In the genomic region with DNA sequence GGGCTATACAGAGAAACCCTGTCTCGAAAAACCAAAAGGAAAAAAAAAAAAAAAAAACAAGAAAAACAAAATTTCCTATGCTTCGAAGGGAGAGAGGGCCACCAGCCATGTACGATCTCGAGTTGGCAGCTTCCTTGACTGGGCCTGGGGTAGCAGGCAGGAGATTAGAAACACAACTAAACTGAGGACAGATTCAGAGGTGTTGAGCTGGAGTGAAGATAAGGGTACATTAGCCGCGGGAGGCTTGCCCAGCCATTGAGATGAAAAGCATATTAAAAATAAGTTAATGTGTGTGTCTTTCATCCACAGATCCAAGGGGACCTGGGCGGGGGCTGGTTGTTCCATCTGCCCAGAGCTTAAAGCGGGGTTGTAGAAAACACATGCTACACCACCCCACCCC, we compare ENCODE assay signal across 22 mouse cellular contexts.
DNase-seq lines count a peak whose midpoint lies in the region; ATAC-seq and TF ChIP-seq lines count a peak whose summit lies in the region.
"Had no signal": no experiment of that assay in that cellular context is flagged by ENCODE, and none has a peak within 500 bp of the region (broad histone marks: within the 10 kb centered on the region; RNA-seq: fewer than 3 reads in every experiment).

No protein-coding gene starts in this region.

- no peak for TF ChIP-seq EP300 in heart, adult 2 months (IDR thresholded peaks at IDR 0.05; ENCODE audit: insufficient read depth, low read depth, low read length)

- ATAC-seq in heart, embryonic 14.5 days (ENCODE audit: insufficient number of reproducible peaks, insufficient read depth, low FRiP score, low read depth) = peak; percentile 50; the same call in 1 of the 2 replicates
- ATAC-seq in heart, embryonic 15.5 days (replicated peaks; ENCODE audit: insufficient number of reproducible peaks, insufficient read depth, low FRiP score, low read depth) = 0 out of 2 replicates have a peak, but pooled peaks have one; percentile 60
- ATAC-seq in heart, embryonic 16.5 days (replicated peaks; ENCODE audit: extremely low read depth, insufficient read depth, low FRiP score) = peak; percentile 81
- ATAC-seq: activated CD4-positive, CD25-positive, alpha-beta regulatory T cell, adult 4 months; CD4-positive, CD25-positive, alpha-beta regulatory T cell, adult 4 months; Patski had no signal

- H3K27ac ChIP-seq in heart, embryonic 14.5 days (replicated peaks in 1 of 2; ENCODE audit: control insufficient read depth in 1 of 2, insufficient read depth in 1 of 2, low read depth in 2 of 2, low read length in 2 of 2) = no peak overlapping the region
- H3K27ac ChIP-seq in heart, embryonic 15.5 days = peak overlapping the region; percentile 33; the same call in 1 of the 2 replicates
- H3K27ac ChIP-seq in heart, adult 2 months = no peak overlapping the region
- H3K27ac ChIP-seq in heart, embryonic 16.5 days (ENCODE audit: low read length) = peak overlapping the region; percentile 40

- no peak overlapping the region for H3K4me3 ChIP-seq in heart, embryonic 14.5 days (ENCODE audit: control insufficient read depth in 1 of 2, insufficient read depth in 1 of 2, low read depth in 1 of 2, low read length in 2 of 2)
- H3K4me3 ChIP-seq in heart, embryonic 15.5 days = no peak overlapping the region
- H3K4me3 ChIP-seq in heart, adult 2 months = no peak overlapping the region
- no peak overlapping the region for H3K4me3 ChIP-seq in heart, embryonic 16.5 days (ENCODE audit: low read length)

- H3K9ac ChIP-seq in heart, embryonic 14.5 days (ENCODE audit: low read length) = no peak overlapping the region
- no peak overlapping the region for H3K9ac ChIP-seq in heart, embryonic 15.5 days
- no peak overlapping the region for H3K9ac ChIP-seq in heart, adult 2 months (ENCODE audit: low read depth, low read length)
- H3K9ac ChIP-seq in heart, embryonic 16.5 days (ENCODE audit: low read length) = no peak overlapping the region

- TF ChIP-seq POLR2A in heart, adult 2 months (IDR thresholded peaks at IDR 0.05; ENCODE audit: insufficient read depth, low read depth, low read length) = no peak

- TF ChIP-seq CTCF in heart, adult 2 months (IDR thresholded peaks at IDR 0.05) = no peak

- H3K4me1 ChIP-seq in heart, embryonic 14.5 days (ENCODE audit: control insufficient read depth in 2 of 2, insufficient read depth in 2 of 2, low read length in 2 of 2) = peaks cover 4 to 10% of the 10 kb centered on the region in 2 experiments; a peak in 3 of 4 replicates
- peaks cover 12% of the 10 kb centered on the region for H3K4me1 ChIP-seq in heart, embryonic 15.5 days (replicated peaks)
- H3K4me1 ChIP-seq in heart, adult 2 months (ENCODE audit: control insufficient read depth, insufficient read depth, low read length) = no peaks in the 10 kb centered on the region
- peaks cover 7% of the 10 kb centered on the region for H3K4me1 ChIP-seq in heart, embryonic 16.5 days (ENCODE audit: control insufficient read depth, insufficient read depth, low read length)

- no peaks in the 10 kb centered on the region for H3K27me3 ChIP-seq in heart, embryonic 14.5 days (ENCODE audit: control insufficient read depth, insufficient read depth, low read length)
- H3K27me3 ChIP-seq in heart, embryonic 15.5 days = no peaks in the 10 kb centered on the region
- no peaks in the 10 kb centered on the region for H3K27me3 ChIP-seq in heart, adult 2 months (ENCODE audit: control insufficient read depth, insufficient read depth, low read length)
- H3K27me3 ChIP-seq in heart, embryonic 16.5 days (ENCODE audit: control insufficient read depth, insufficient read depth, low read length) = no peaks in the 10 kb centered on the region
- H3K27me3 ChIP-seq: CH12.LX, Patski had no signal

- no peaks in the 10 kb centered on the region for H3K36me3 ChIP-seq in heart, embryonic 14.5 days (ENCODE audit: control insufficient read depth, insufficient read depth, low read length)
- H3K36me3 ChIP-seq in heart, embryonic 15.5 days = no peaks in the 10 kb centered on the region
- H3K36me3 ChIP-seq in heart, adult 2 months (ENCODE audit: control insufficient read depth, insufficient read depth, low read length) = no peaks in the 10 kb centered on the region
- H3K36me3 ChIP-seq in heart, embryonic 16.5 days (ENCODE audit: control insufficient read depth, insufficient read depth) = no peaks in the 10 kb centered on the region
- H3K36me3 ChIP-seq: G1E had no signal

- H3K4me2 ChIP-seq in heart, embryonic 14.5 days (ENCODE audit: low read length) = no peak overlapping the region
- no peak overlapping the region for H3K4me2 ChIP-seq in heart, embryonic 15.5 days
- H3K4me2 ChIP-seq in heart, embryonic 16.5 days (ENCODE audit: low read depth, low read length) = no peak overlapping the region

- 19% methylated on average over 7 of the region's 8 CpGs for WGBS in heart, embryonic 14.5 days
- WGBS in heart, embryonic 15.5 days = 30% methylated on average over 8 of the region's 8 CpGs
- WGBS in heart, adult 2 months = 44% methylated on average over 8 of the region's 8 CpGs
- WGBS in heart, embryonic 16.5 days = 29% methylated on average over 8 of the region's 8 CpGs

- H3K9me3 ChIP-seq in heart, embryonic 14.5 days (ENCODE audit: control insufficient read depth, low read length) = 0 out of 2 replicates have a peak, but pooled peaks cover 3% of the 10 kb centered on the region
- no peaks in the 10 kb centered on the region for H3K9me3 ChIP-seq in heart, embryonic 15.5 days (replicated peaks)
- H3K9me3 ChIP-seq in heart, embryonic 16.5 days (replicated peaks; ENCODE audit: control insufficient read depth, low read length) = peaks cover 8% of the 10 kb centered on the region; the same call in 1 of the 2 replicates

- H3K79me2 ChIP-seq in heart, adult 2 months (replicated peaks; ENCODE audit: control insufficient read depth, insufficient read depth, low read length) = no peaks in the 10 kb centered on the region

- DNase-seq in heart, adult 11 months = peak; percentile 48
- DNase-seq in heart, postnatal 4 days = no peak
- DNase-seq in heart, adult 9 months (ENCODE audit: low spot score in 2 of 2) = no peak
- DNase-seq in heart, adult 2 months = no peak
- no peak for DNase-seq in heart, postnatal 14 days
- DNase-seq: adrenal gland, adult 2 months; adrenal gland, adult 8-10 months; adrenal gland, postnatal 10 days; adrenal gland, postnatal 14 days; adrenal gland, postnatal 25 days; adrenal gland, postnatal 36 days; B cell, adult 2 months; cerebellum, adult 11 months; cerebellum, adult 11-12 months had no signal

- intact Hi-C loops in heart, adult 2 months (cut with DNase I) = no loop called here
- intact Hi-C loops in heart, postnatal 14 days (cut with DNase I) = no loop called here

Comparison
In these comparisons a context has a peak if more than half of its experiments do, and no peak if none do; other contexts are left out.
1. H3K27ac ChIP-seq: peak in heart, embryonic 15.5 days (single experiment) and heart, embryonic 16.5 days (single experiment); none in heart, embryonic 14.5 days (0 of 2) and heart, adult 2 months (single experiment).
2. Peak in every context shown above with its lines, with median percentiles within 50 percentile points of each other: ATAC-seq.